Mouse (Mus musculus): ENCODE results near the gene Diaph3. TPM values are rescaled to one million over a fixed set of nuclear protein-coding genes. Genes with fewer than 3 reads are reported as not detected.

The Diaph3 gene
- polyA plus RNA-seq, 1 experiment = 0.43 TPM

- no peak overlapping the region for H3K4me3 ChIP-seq (ENCODE audit: extremely low read depth, insufficient read depth, insufficient read length)
- WGBS = 95% methylated on average over 3 of the region's 3 CpGs
- H3K36me3 ChIP-seq (ENCODE audit: control insufficient read depth, insufficient read depth, low read length) = no peaks in the 10 kb centered on the region
- TF ChIP-seq CTCF (IDR thresholded peaks at IDR 0.05; ENCODE audit: extremely low read depth, insufficient read depth, insufficient read length, insufficient replicate concordance) (no peak), POLR2A (IDR thresholded peaks at IDR 0.05; ENCODE audit: low read depth, low read length) (no peak)
- H3K27me3 ChIP-seq (ENCODE audit: control insufficient read depth, insufficient read depth, low read length) = no peaks in the 10 kb centered on the region
- no peak overlapping the region for H3K27ac ChIP-seq (ENCODE audit: insufficient read depth, low read length)
- no peaks in the 10 kb centered on the region for H3K4me1 ChIP-seq (ENCODE audit: control insufficient read depth, insufficient read depth, insufficient read length)
- no peak for DNase-seq (ENCODE audit: low read depth in 1 of 2, low spot score in 2 of 2)
Observed at GRCm38 (mm10) chr14:86936424-86936823, 204.6 kb downstream of the Diaph3 start.

DNA sequence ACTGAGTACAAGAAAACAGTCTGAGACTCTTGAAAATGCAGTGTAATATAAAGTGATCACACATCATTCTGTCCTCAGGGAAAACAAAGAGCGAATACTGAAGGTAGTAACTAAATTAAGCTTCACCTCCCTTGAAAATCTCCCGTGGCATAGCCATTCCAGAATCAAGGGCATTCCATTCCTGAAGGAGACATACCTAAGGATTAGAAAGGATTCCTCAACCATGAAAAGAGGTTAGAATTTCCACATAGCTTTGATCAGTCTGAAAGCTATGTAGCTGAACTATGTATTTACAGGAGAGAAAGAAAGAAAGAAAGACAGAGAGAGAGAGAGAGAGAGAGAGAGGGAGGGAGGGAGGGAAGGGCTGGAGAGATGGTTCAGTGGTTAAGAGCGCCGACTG lies 210.3 kb downstream of the Diaph3 start:
- H3K27me3 ChIP-seq (ENCODE audit: control insufficient read depth, insufficient read depth, low read length) = no peaks in the 10 kb centered on the region
- no peaks in the 10 kb centered on the region for H3K4me1 ChIP-seq (ENCODE audit: control insufficient read depth, insufficient read depth, insufficient read length)
- DNase-seq (ENCODE audit: low read depth in 1 of 2, low spot score in 2 of 2) = no peak
- WGBS = 98% methylated on average over 4 of the region's 4 CpGs
- no peak overlapping the region for H3K4me3 ChIP-seq (ENCODE audit: extremely low read depth, insufficient read depth, insufficient read length)
- TF ChIP-seq POLR2A (IDR thresholded peaks at IDR 0.05; ENCODE audit: low read depth, low read length) = no peak
- no peak for TF ChIP-seq CTCF (IDR thresholded peaks at IDR 0.05; ENCODE audit: extremely low read depth, insufficient read depth, insufficient read length, insufficient replicate concordance)
- no peaks in the 10 kb centered on the region for H3K36me3 ChIP-seq (ENCODE audit: control insufficient read depth, insufficient read depth, low read length)
- no peak overlapping the region for H3K27ac ChIP-seq (ENCODE audit: insufficient read depth, low read length)

- TF ChIP-seq POLR2A (IDR thresholded peaks at IDR 0.05; ENCODE audit: low read depth, low read length) = no peak
- no peak for TF ChIP-seq CTCF (IDR thresholded peaks at IDR 0.05; ENCODE audit: extremely low read depth, insufficient read depth, insufficient read length, insufficient replicate concordance)
- Histone ChIP-seq H3K36me3 (ENCODE audit: control insufficient read depth, insufficient read depth, low read length) (no peaks in the 10 kb centered on the region), H3K27me3 (ENCODE audit: control insufficient read depth, insufficient read depth, low read length) (no peaks in the 10 kb centered on the region), H3K4me3 (ENCODE audit: extremely low read depth, insufficient read depth, insufficient read length) (no peak overlapping the region), H3K4me1 (ENCODE audit: control insufficient read depth, insufficient read depth, insufficient read length) (no peaks in the 10 kb centered on the region), H3K27ac (ENCODE audit: insufficient read depth, low read length) (no peak overlapping the region)
- DNase-seq (ENCODE audit: low read depth in 1 of 2, low spot score in 2 of 2) = no peak
- WGBS = 96% methylated on average over 7 of the region's 7 CpGs
Observed at GRCm38 (mm10) chr14:86926827-86927226, 214.2 kb downstream of the Diaph3 start.

DNA sequence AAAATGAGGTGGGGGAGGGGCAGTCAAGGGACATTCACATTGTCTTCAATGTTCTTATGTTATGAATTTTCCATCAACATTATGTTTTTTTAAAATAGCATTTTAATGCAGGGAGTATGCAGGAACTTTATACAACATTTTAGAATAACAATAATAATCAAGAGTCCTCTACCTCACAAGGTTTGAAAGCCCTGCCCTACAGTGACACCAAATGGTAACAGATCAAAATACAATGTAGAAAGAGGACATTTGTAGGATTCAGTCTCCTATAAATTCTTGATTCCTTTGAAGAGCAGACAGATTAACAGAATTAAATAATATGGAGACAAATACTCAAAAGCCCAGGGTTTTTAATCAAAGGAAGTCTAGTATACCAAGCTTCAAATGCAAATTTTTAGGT lies 242.1 kb downstream of the Diaph3 start:
- no peak overlapping the region for H3K4me3 ChIP-seq (ENCODE audit: extremely low read depth, insufficient read depth, insufficient read length)
- H3K27me3 ChIP-seq (ENCODE audit: control insufficient read depth, insufficient read depth, low read length) = no peaks in the 10 kb centered on the region
- TF ChIP-seq POLR2A (IDR thresholded peaks at IDR 0.05; ENCODE audit: low read depth, low read length) (no peak), CTCF (IDR thresholded peaks at IDR 0.05; ENCODE audit: extremely low read depth, insufficient read depth, insufficient read length, insufficient replicate concordance) (no peak)
- H3K36me3 ChIP-seq (ENCODE audit: control insufficient read depth, insufficient read depth, low read length) = no peaks in the 10 kb centered on the region
- no peak for DNase-seq (ENCODE audit: low read depth in 1 of 2, low spot score in 2 of 2)
- H3K4me1 ChIP-seq (ENCODE audit: control insufficient read depth, insufficient read depth, insufficient read length) = no peaks in the 10 kb centered on the region
- no peak overlapping the region for H3K27ac ChIP-seq (ENCODE audit: insufficient read depth, low read length)

- WGBS = 93% methylated on average over 3 of the region's 3 CpGs
- H3K27ac ChIP-seq (ENCODE audit: insufficient read depth, low read length) = no peak overlapping the region
- no peaks in the 10 kb centered on the region for H3K36me3 ChIP-seq (ENCODE audit: control insufficient read depth, insufficient read depth, low read length)
- DNase-seq (ENCODE audit: low read depth in 1 of 2, low spot score in 2 of 2) = no peak
- no peaks in the 10 kb centered on the region for H3K27me3 ChIP-seq (ENCODE audit: control insufficient read depth, insufficient read depth, low read length)
- no peaks in the 10 kb centered on the region for H3K4me1 ChIP-seq (ENCODE audit: control insufficient read depth, insufficient read depth, insufficient read length)
- H3K4me3 ChIP-seq (ENCODE audit: extremely low read depth, insufficient read depth, insufficient read length) = no peak overlapping the region
- no peak for TF ChIP-seq CTCF (IDR thresholded peaks at IDR 0.05; ENCODE audit: extremely low read depth, insufficient read depth, insufficient read length, insufficient replicate concordance)
- no peak for TF ChIP-seq POLR2A (IDR thresholded peaks at IDR 0.05; ENCODE audit: low read depth, low read length)
Observed at GRCm38 (mm10) chr14:86889070-86889804, 251.8 kb downstream of the Diaph3 start.

DNA sequence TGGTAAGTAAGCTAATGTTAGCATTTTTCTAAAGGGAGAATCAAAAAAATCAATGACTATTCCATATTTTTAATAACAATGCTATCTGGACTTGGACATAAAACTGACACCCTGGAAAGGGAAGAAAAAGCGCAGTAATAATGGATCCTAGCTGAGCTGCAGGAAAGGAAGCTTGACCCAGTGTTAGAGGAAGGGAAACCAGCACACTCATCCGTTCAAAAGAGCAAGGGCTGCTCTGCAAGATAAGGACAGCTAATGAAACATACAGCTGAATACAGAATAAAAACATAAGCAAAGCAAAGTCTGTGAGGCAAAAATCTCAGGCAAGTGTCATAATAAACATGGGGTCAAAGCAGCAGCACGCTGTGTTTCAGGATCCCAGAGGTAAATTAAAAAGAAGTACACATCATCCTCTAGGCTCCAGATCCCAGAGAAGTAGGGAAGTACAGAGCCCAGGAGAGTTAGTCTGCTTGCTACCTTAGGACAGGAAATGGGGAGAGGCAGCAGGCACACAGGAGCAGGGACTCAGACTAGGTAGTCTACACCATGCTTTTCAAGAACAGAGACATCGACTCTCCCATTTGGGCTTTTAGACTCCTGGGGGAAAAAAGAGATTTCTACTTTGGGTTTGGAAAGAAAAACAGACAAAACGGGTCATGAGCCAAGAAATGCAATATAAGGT lies 255.5 kb downstream of the Diaph3 start:
- WGBS = 65% methylated on average over 5 of the region's 5 CpGs
- no peaks in the 10 kb centered on the region for H3K27me3 ChIP-seq (ENCODE audit: control insufficient read depth, insufficient read depth, low read length)
- TF ChIP-seq POLR2A (IDR thresholded peaks at IDR 0.05; ENCODE audit: low read depth, low read length) (no peak), CTCF (IDR thresholded peaks at IDR 0.05; ENCODE audit: extremely low read depth, insufficient read depth, insufficient read length, insufficient replicate concordance) (no peak)
- H3K36me3 ChIP-seq (ENCODE audit: control insufficient read depth, insufficient read depth, low read length) = no peaks in the 10 kb centered on the region
- H3K27ac ChIP-seq (ENCODE audit: insufficient read depth, low read length) = no peak overlapping the region
- no peak overlapping the region for H3K4me3 ChIP-seq (ENCODE audit: extremely low read depth, insufficient read depth, insufficient read length)
- H3K4me1 ChIP-seq (ENCODE audit: control insufficient read depth, insufficient read depth, insufficient read length) = no peaks in the 10 kb centered on the region
- DNase-seq (ENCODE audit: low read depth in 1 of 2, low spot score in 2 of 2) = no peak

DNA sequence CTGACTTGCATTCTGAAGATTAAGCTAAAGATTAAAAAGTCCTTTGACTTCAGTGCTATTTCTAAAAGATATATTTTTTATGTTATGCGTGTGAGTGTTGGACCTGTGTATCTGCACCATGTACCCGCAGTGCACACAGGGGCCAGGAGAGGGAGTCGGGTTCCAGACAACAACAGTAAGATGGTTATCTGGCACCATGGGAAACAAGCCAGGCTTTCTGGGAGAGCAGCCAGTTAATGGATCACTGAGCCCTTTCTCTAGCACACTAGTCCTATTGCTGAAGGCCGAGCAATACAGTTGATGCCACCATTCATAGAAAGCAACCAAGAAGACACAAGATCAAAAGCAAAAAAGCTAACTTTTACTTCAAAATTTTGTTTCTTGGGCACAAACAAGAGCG lies 271.5 kb downstream of the Diaph3 start:
- H3K4me3 ChIP-seq (ENCODE audit: extremely low read depth, insufficient read depth, insufficient read length) = no peak overlapping the region
- H3K4me1 ChIP-seq (ENCODE audit: control insufficient read depth, insufficient read depth, insufficient read length) = no peaks in the 10 kb centered on the region
- H3K27me3 ChIP-seq (ENCODE audit: control insufficient read depth, insufficient read depth, low read length) = no peaks in the 10 kb centered on the region
- no peaks in the 10 kb centered on the region for H3K36me3 ChIP-seq (ENCODE audit: control insufficient read depth, insufficient read depth, low read length)
- 93% methylated on average over 5 of the region's 5 CpGs for WGBS
- no peak for DNase-seq (ENCODE audit: low read depth in 1 of 2, low spot score in 2 of 2)
- TF ChIP-seq POLR2A (IDR thresholded peaks at IDR 0.05; ENCODE audit: low read depth, low read length) (no peak), CTCF (IDR thresholded peaks at IDR 0.05; ENCODE audit: extremely low read depth, insufficient read depth, insufficient read length, insufficient replicate concordance) (no peak)
- no peak overlapping the region for H3K27ac ChIP-seq (ENCODE audit: insufficient read depth, low read length)
